Mouse (Mus musculus): ENCODE data around the gene Cyb561d2.
A peak's percentile ranks its signal among the peaks of the same experiment; 100 is the strongest.
"Not testable (repeated sequence)": the region's sequence is repeated elsewhere in the genome, so short reads cannot be mapped to it uniquely, and the experiment has no call there.

The Cyb561d2 gene

GRCm38 (mm10) chr9:107541474-107542351, at the start of gene Cyb561d2, which contains the start of gene Nprl2:
Gene Cyb561d2 (minus strand): TSS chr9:107542193.
Gene Nprl2 (plus strand): TSS chr9:107542226.
- peak; percentile 86 for DNase-seq (ENCODE audit: low spot score)

- no peak for DNase-seq (ENCODE audit: low spot score)
These were observed 48.7 kb upstream of the Cyb561d2 start for GRCm38 (mm10) chr9:107590773-107591060.

- DNase-seq (ENCODE audit: low spot score): no peak
These were observed 48.2 kb upstream of the Cyb561d2 start for GRCm38 (mm10) chr9:107590058-107590772.

GRCm38 (mm10) chr9:107587833-107588639, 46.0 kb upstream of the Cyb561d2 start:
- DNase-seq (ENCODE audit: low spot score): no peak

DNA sequence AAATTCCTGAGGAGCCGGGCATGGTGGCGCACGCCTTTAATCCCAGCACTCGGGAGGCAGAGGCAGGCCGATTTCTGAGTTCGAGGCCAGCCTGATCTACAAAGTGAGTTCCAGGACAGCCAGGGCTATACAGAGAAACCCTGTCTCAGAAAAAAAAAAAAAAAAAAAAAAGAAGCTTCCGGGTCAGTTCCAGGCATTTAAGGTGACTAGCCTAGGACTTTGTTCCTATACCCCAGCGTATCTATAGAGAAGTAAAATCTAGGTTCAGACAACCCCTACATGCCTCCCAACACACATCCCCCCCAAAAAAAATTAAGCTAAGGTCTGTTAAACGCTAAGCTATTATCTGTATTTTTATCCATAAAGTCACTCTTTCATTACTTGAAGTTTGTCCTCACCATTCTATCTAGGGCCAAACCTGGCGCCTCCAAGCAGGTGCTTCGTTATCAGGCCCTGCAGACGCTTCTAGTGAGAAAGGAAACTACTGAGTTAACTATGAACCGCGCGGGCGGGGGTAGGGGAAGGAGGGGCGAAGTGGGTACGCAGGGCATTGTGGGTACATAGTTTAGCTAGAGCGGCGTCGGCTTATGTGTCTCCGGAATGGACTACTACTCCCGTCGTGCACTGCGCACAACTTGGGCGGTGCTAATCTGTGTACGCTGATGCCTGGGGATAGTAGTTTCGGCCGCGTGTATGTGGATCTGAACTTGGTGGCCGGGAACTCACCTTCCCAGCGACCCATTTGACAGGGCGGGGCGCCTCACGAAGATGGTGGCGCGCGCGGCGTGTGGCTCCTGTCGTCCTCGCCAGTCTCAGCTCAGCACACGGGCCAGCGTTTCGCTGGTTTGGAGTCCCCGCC, 45.2 kb upstream of the Cyb561d2 start, which contains the start of gene Ifrd2:
Ifrd2 (plus strand) TSS at position 669 of the 859 bp plus-strand sequence.
- DNase-seq (ENCODE audit: low spot score): peak; percentile 98

- DNase-seq (ENCODE audit: low spot score): no peak
These were observed 44.5 kb upstream of the Cyb561d2 start for GRCm38 (mm10) chr9:107586504-107586903.

DNA sequence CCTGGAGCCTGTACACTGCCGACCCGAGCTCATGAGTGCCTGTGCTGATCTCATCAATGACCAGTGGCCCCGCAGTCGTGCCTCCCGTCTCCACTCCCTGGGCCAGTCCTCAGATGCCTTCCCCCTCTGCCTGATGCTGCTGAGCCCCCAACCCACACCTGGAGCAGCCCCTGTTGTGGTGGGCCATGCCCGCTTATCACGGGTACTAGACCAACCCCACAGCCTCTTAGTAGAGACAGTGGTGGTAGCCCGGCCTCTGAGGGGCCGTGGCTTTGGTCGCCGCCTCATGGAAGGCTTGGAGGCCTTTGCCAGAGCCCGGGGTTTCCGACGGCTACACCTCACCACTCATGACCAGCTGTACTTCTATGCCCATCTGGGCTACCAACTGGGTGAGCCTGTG, 41.2 kb upstream of the Cyb561d2 start:
- no peak for DNase-seq (ENCODE audit: low spot score)

- DNase-seq (ENCODE audit: low spot score): no peak
These were observed 40.6 kb upstream of the Cyb561d2 start for GRCm38 (mm10) chr9:107582509-107583062.

- no peak for DNase-seq (ENCODE audit: low spot score)
These were observed 39.6 kb upstream of the Cyb561d2 start for GRCm38 (mm10) chr9:107581584-107581983.

DNA sequence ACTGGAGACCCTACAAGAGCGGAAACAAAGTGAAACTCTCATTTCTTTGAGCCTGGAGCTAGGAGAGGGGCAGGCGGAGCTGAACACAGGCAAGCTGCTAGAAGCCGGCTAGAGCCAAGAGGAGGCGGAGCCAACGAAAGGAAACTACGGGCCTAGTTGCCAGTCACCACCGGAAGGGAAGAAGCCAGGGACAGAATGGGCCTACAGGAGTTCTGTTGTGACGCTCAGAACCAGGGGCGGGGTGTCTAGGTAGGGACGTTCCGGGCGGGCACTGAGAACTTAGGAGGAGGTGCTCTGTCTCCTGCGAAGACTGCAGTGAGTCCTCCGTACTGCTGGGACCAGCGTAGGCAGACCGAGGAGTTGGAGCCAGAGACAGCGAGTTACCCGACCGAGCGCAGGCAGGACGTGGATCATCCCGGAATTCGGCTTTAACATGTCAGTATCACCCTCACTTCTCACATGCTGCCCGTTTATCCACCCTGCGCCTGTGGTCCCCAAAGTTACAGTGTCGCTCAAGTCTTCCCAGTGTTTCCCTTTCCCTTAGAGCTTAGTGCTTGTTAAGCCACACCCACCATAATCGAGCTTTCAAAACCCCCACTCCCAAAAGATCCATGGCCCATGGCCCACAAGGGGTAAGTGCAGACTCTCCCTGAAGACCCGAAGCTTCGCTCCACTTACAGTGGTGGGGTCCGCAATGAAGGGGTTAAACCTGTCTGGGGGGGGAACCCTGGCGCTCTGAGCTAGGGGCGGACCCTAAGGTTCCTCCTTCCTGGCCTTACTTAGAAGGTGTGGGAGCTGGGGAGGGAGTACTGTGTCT, 38.7 kb upstream of the Cyb561d2 start, which contains the start of gene Hyal3:
Hyal3 (plus strand) TSS at position 318 of the 817 bp plus-strand sequence.
- peak; percentile 79 for DNase-seq (ENCODE audit: low spot score)

DNA sequence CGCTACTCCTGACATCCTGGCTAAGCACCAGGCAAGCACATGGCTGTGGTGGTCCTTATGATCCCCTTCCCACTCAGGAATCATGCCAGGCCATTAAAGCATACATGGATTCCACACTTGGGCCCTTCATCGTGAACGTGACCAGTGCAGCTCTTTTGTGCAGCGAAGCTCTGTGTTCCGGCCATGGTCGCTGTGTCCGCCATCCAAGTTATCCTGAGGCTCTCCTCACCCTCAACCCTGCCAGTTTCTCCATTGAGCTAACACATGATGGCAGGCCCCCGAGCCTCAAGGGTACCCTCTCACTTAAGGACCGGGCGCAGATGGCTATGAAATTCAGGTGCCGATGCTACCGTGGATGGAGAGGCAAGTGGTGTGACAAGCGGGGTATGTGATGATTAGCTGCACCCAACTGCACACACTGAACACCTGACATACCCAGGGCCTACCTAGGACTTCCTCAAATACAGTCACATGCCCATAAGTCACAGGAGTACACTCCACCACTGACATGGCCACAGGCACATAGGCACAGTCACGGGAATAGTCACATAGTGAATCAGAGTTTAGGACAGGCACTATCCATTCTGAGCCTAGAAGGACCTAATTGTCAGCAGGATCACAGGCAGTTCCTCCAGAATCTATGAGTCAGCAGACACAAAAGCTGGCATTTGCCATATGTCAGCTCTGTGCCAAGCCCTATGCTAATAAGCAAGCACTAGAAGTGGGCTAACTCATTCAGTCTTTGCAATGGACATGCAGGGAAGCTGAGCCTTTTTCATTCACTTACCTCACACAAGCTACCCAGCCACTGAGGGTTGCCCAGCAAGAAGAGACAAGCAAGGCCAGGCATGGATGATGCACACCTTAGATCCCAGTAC, 37.3 kb upstream of the Cyb561d2 start:
- DNase-seq (ENCODE audit: low spot score): no peak

- DNase-seq (ENCODE audit: low spot score): no peak
These were observed 36.6 kb upstream of the Cyb561d2 start, which contains the start of gene Naa80 for GRCm38 (mm10) chr9:107578587-107578986. Gene Naa80 (plus strand): TSS chr9:107578887.

- no peak for DNase-seq (ENCODE audit: low spot score)
These were observed 35.9 kb upstream of the Cyb561d2 start for GRCm38 (mm10) chr9:107577871-107578270.

DNA sequence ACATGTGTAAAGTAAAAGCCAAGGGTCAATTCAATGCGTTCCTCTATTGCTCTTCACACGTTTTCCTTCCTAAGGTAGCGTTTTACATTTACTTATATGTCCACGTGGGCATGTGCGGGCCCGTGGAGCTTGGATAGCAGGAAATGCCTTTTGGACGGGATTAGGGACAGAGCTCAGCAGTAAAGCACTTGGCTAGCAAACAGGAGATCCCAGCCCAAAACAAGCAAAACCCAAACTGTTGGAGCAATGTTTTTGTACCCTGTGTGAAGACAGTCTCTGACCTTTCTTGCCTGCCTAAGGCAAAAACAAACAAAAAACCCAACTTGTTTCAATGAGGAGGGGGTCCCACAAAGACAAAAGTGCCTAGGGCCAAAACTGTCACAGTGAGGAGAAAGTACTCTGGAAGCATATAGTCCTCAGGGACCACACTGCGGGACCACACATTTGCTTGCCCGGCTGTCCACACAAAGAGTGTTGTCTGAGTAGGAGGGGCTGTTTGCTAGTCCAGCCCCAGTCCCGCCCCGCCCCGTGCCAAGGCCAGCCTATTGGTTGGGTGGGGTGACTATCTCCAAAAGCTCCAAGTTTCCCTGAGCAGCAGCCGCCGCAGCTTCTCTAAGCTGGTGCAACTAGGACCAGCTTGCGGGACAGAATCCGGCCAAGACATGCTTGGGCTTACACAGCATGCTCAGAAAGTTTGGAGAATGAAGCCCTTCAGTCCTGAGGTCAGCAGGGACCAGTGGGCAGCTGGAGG, 34.5 kb upstream of the Cyb561d2 start, which contains the start of gene Hyal1:
Hyal1 (plus strand) TSS at position 571 of the 751 bp plus-strand sequence.
- no peak for DNase-seq (ENCODE audit: low spot score)

- DNase-seq (ENCODE audit: low spot score): no peak
These were observed 33.8 kb upstream of the Cyb561d2 start for GRCm38 (mm10) chr9:107575579-107576356.

GRCm38 (mm10) chr9:107573774-107574173, 31.8 kb upstream of the Cyb561d2 start:
- not testable (repeated sequence) for DNase-seq (ENCODE audit: low spot score)

DNA sequence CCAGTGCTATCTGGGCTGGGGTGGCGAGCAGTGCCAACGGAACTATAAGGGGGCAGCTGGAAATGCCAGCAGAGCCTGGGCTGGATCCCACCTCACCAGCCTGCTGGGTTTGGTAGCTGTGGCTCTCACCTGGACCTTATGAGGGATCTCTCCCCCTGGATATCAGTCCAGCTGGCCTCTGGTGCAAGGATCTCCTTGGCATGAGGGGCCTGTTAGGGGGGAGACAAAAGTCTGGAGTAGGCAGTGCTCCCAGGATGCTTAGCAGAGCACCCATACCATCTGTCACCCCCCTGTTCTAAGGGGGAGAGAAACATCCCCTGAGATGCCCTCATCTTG, 30.3 kb upstream of the Cyb561d2 start:
- DNase-seq (ENCODE audit: low spot score): no peak
